Comparison of ENCODE assay signal across 14 mouse cellular contexts in genomic region chr13:97299877-97300873, GRCm38 (mm10). TPM values are rescaled to one million over a fixed set of nuclear protein-coding genes. Genes with fewer than 3 reads are reported as not detected.
DNase-seq lines count a peak whose midpoint lies in the region; ATAC-seq and TF ChIP-seq lines count a peak whose summit lies in the region.
"Had no signal": no experiment of that assay in that cellular context is flagged by ENCODE, and none has a peak within 500 bp of the region (broad histone marks: within the 10 kb centered on the region; RNA-seq: fewer than 3 reads in every experiment).

No protein-coding gene starts in this region.

- H3K36me3 ChIP-seq in limb, embryonic 14.5 days (ENCODE audit: control insufficient read depth, insufficient read depth, low read length): no peaks in the 10 kb centered on the region
- H3K36me3 ChIP-seq in limb, embryonic 10.5 days: no peaks in the 10 kb centered on the region
- no peaks in the 10 kb centered on the region for H3K36me3 ChIP-seq in kidney, postnatal 0 days (ENCODE audit: insufficient read depth, low read length)
- no peaks in the 10 kb centered on the region for H3K36me3 ChIP-seq in liver, embryonic 13.5 days
- no peaks in the 10 kb centered on the region for H3K36me3 ChIP-seq in stomach, embryonic 15.5 days
- H3K36me3 ChIP-seq in midbrain, postnatal 0 days (ENCODE audit: insufficient read depth, low read length): no peaks in the 10 kb centered on the region
- H3K36me3 ChIP-seq in midbrain, embryonic 11.5 days (ENCODE audit: control insufficient read depth, insufficient read depth, low read length): no peaks in the 10 kb centered on the region
- H3K36me3 ChIP-seq: limb, embryonic 12.5 days; midbrain, embryonic 12.5 days had no signal

- no peak for TF ChIP-seq CTCF in kidney, postnatal 0 days (IDR thresholded peaks at IDR 0.05; ENCODE audit: low read depth)
- TF ChIP-seq CTCF in midbrain, postnatal 0 days (IDR thresholded peaks at IDR 0.05): no peak

- 0 out of 2 replicates have a peak, but pooled peaks have one; percentile 44 for ATAC-seq in limb, embryonic 14.5 days (ENCODE audit: low FRiP score, low read depth)
- peak; percentile 87 for ATAC-seq in kidney, postnatal 0 days (replicated peaks; ENCODE audit: low FRiP score, low read depth)
- peak; percentile 76 for ATAC-seq in liver, embryonic 13.5 days (ENCODE audit: low read depth)
- peak; percentile 85 for ATAC-seq in stomach, embryonic 15.5 days (ENCODE audit: insufficient read depth, low FRiP score, low read depth)
- ATAC-seq in midbrain, postnatal 0 days (ENCODE audit: low FRiP score): no peak
- no peak for ATAC-seq in midbrain, embryonic 11.5 days (ENCODE audit: low FRiP score)
- ATAC-seq: forebrain, postnatal 0 days had no signal

- no peaks in the 10 kb centered on the region for H3K4me1 ChIP-seq in limb, embryonic 14.5 days (ENCODE audit: control insufficient read depth, insufficient read depth, low read length)
- peaks cover 7% of the 10 kb centered on the region for H3K4me1 ChIP-seq in limb, embryonic 10.5 days
- H3K4me1 ChIP-seq in kidney, postnatal 0 days (replicated peaks; ENCODE audit: insufficient read depth, low read length): no peaks in the 10 kb centered on the region
- H3K4me1 ChIP-seq in liver, embryonic 13.5 days (replicated peaks): peaks cover 5% of the 10 kb centered on the region
- H3K4me1 ChIP-seq in stomach, embryonic 15.5 days: peaks cover 9% of the 10 kb centered on the region; the same call in 1 of the 2 replicates
- no peaks in the 10 kb centered on the region for H3K4me1 ChIP-seq in midbrain, postnatal 0 days (ENCODE audit: insufficient read depth, low read length)
- peaks cover 4% of the 10 kb centered on the region for H3K4me1 ChIP-seq in midbrain, embryonic 11.5 days (ENCODE audit: control insufficient read depth, insufficient read depth, low read length)

- no peaks in the 10 kb centered on the region for H3K9me3 ChIP-seq in limb, embryonic 14.5 days (ENCODE audit: control insufficient read depth, low read length)
- no peaks in the 10 kb centered on the region for H3K9me3 ChIP-seq in limb, embryonic 10.5 days (replicated peaks)
- no peaks in the 10 kb centered on the region for H3K9me3 ChIP-seq in kidney, postnatal 0 days (replicated peaks; ENCODE audit: low read length)
- no peaks in the 10 kb centered on the region for H3K9me3 ChIP-seq in liver, embryonic 13.5 days (replicated peaks)
- H3K9me3 ChIP-seq in stomach, embryonic 15.5 days: no peaks in the 10 kb centered on the region
- no peaks in the 10 kb centered on the region for H3K9me3 ChIP-seq in midbrain, postnatal 0 days (ENCODE audit: low read length)
- H3K9me3 ChIP-seq in midbrain, embryonic 11.5 days (ENCODE audit: control insufficient read depth, low read length): no peaks in the 10 kb centered on the region
- H3K9me3 ChIP-seq: limb, embryonic 12.5 days; midbrain, embryonic 12.5 days had no signal

- no peak for TF ChIP-seq POLR2A in limb, embryonic 14.5 days (IDR thresholded peaks at IDR 0.05; ENCODE audit: borderline replicate concordance, extremely low read depth, insufficient read depth, insufficient read length)

- no peaks in the 10 kb centered on the region for H3K27me3 ChIP-seq in limb, embryonic 14.5 days (ENCODE audit: control insufficient read depth, insufficient read depth, low read length)
- no peaks in the 10 kb centered on the region for H3K27me3 ChIP-seq in limb, embryonic 10.5 days (ENCODE audit: low read depth, poor library complexity, severe bottlenecking)
- no peaks in the 10 kb centered on the region for H3K27me3 ChIP-seq in kidney, postnatal 0 days (ENCODE audit: insufficient read depth, low read length)
- H3K27me3 ChIP-seq in liver, embryonic 13.5 days: no peaks in the 10 kb centered on the region
- no peaks in the 10 kb centered on the region for H3K27me3 ChIP-seq in stomach, embryonic 15.5 days (replicated peaks)
- H3K27me3 ChIP-seq in midbrain, postnatal 0 days (ENCODE audit: insufficient read depth, low read length): no peaks in the 10 kb centered on the region
- H3K27me3 ChIP-seq in midbrain, embryonic 11.5 days (ENCODE audit: control insufficient read depth, insufficient read depth, low read length): no peaks in the 10 kb centered on the region
- H3K27me3 ChIP-seq: limb, embryonic 12.5 days had no signal

- H3K4me2 ChIP-seq in limb, embryonic 14.5 days (replicated peaks; ENCODE audit: low read depth, low read length, severe bottlenecking): no peak overlapping the region
- H3K4me2 ChIP-seq in kidney, postnatal 0 days (ENCODE audit: low read length): peak overlapping the region; percentile 4; the same call in 1 of the 2 replicates
- no peak overlapping the region for H3K4me2 ChIP-seq in liver, embryonic 13.5 days
- peak overlapping the region; percentile 26; the same call in 1 of the 2 replicates for H3K4me2 ChIP-seq in stomach, embryonic 15.5 days
- no peak overlapping the region for H3K4me2 ChIP-seq in midbrain, postnatal 0 days (ENCODE audit: low read depth, low read length, poor library complexity, severe bottlenecking)
- H3K4me2 ChIP-seq in midbrain, embryonic 11.5 days: no peak overlapping the region
- H3K4me2 ChIP-seq: limb, embryonic 12.5 days; midbrain, embryonic 12.5 days had no signal

- DNase-seq in limb, embryonic 14.5 days (ENCODE audit: low spot score): no peak
- no peak for DNase-seq in limb, embryonic 10.5 days (ENCODE audit: low spot score)
- peak; percentile 62 for DNase-seq in kidney, postnatal 0 days (ENCODE audit: low spot score)
- no peak for DNase-seq in liver, embryonic 13.5 days
- DNase-seq in midbrain, postnatal 0 days (ENCODE audit: low spot score): no peak
- no peak for DNase-seq in midbrain, embryonic 11.5 days (ENCODE audit: low spot score, missing footprints)
- no peak for DNase-seq in left cerebral cortex, postnatal 4 days
- DNase-seq: cerebellum, adult 11-12 months; forebrain, postnatal 0 days; gastrocnemius, postnatal 36 days; spleen, adult 18-20 months had no signal

- H3K9ac ChIP-seq in limb, embryonic 14.5 days (ENCODE audit: low read depth, low read length, severe bottlenecking): no peak overlapping the region
- no peak overlapping the region for H3K9ac ChIP-seq in kidney, postnatal 0 days (ENCODE audit: low read depth, low read length)
- no peak overlapping the region for H3K9ac ChIP-seq in liver, embryonic 13.5 days
- H3K9ac ChIP-seq in stomach, embryonic 15.5 days: no peak overlapping the region
- no peak overlapping the region for H3K9ac ChIP-seq in midbrain, postnatal 0 days (replicated peaks; ENCODE audit: low read length, poor library complexity, severe bottlenecking)
- no peak overlapping the region for H3K9ac ChIP-seq in midbrain, embryonic 11.5 days (ENCODE audit: low read length)
- H3K9ac ChIP-seq: forebrain, postnatal 0 days; limb, embryonic 12.5 days; midbrain, embryonic 12.5 days had no signal

- no peak overlapping the region for H3K27ac ChIP-seq in limb, embryonic 14.5 days (replicated peaks; ENCODE audit: low read depth, low read length)
- no peak overlapping the region for H3K27ac ChIP-seq in limb, embryonic 10.5 days
- H3K27ac ChIP-seq in kidney, postnatal 0 days: peak overlapping the region; percentile 75
- H3K27ac ChIP-seq in liver, embryonic 13.5 days: peak overlapping the region; percentile 71
- peak overlapping the region; percentile 64 for H3K27ac ChIP-seq in stomach, embryonic 15.5 days
- H3K27ac ChIP-seq in midbrain, postnatal 0 days (ENCODE audit: low read depth, low read length): no peak overlapping the region
- no peak overlapping the region for H3K27ac ChIP-seq in midbrain, embryonic 11.5 days (ENCODE audit: low read depth, low read length)
- H3K27ac ChIP-seq: limb, embryonic 12.5 days; midbrain, embryonic 12.5 days had no signal

- no peak overlapping the region for H3K4me3 ChIP-seq in limb, embryonic 14.5 days (replicated peaks; ENCODE audit: low read length)
- no peak overlapping the region for H3K4me3 ChIP-seq in limb, embryonic 10.5 days
- no peak overlapping the region for H3K4me3 ChIP-seq in kidney, postnatal 0 days (replicated peaks; ENCODE audit: low read depth, low read length)
- no peak overlapping the region for H3K4me3 ChIP-seq in liver, embryonic 13.5 days (replicated peaks)
- H3K4me3 ChIP-seq in stomach, embryonic 15.5 days (replicated peaks): no peak overlapping the region
- H3K4me3 ChIP-seq in midbrain, postnatal 0 days (ENCODE audit: low read depth, low read length): no peak overlapping the region
- no peak overlapping the region for H3K4me3 ChIP-seq in midbrain, embryonic 11.5 days (ENCODE audit: low read depth, low read length)
- H3K4me3 ChIP-seq: limb, embryonic 12.5 days; midbrain, embryonic 12.5 days had no signal

- intact Hi-C loops in left cerebral cortex, postnatal 4 days (cut with DNase I): no loop called here

- WGBS in limb, embryonic 14.5 days: 59% methylated on average over 12 of the region's 12 CpGs
- 89% methylated on average over 12 of the region's 12 CpGs for WGBS in limb, embryonic 10.5 days
- WGBS in kidney, postnatal 0 days: 54% methylated on average over 12 of the region's 12 CpGs
- WGBS in liver, embryonic 13.5 days (ENCODE audit: insufficient replicate concordance): 57% methylated on average over 12 of the region's 12 CpGs
- WGBS in stomach, embryonic 15.5 days: 64% methylated on average over 12 of the region's 12 CpGs
- WGBS in midbrain, postnatal 0 days: 89% methylated on average over 12 of the region's 12 CpGs
- 90% methylated on average over 12 of the region's 12 CpGs for WGBS in midbrain, embryonic 11.5 days

RNA-seq across cellular contexts. Expression of gene Enc1, which starts 59.3 kb away (rescaled TPM):
- 33.5 and 40.7 TPM in 2 replicates for polyA plus RNA-seq in limb, embryonic 14.5 days (2012; rRNA removed)
- polyA plus RNA-seq in limb, embryonic 14.5 days (2014; fragmentation: Nextera tagmentation; extraction: Ambion mirVana): 8.9 and 12.1 TPM in 2 replicates
- 2.5 and 4.3 TPM in 2 replicates for polyA plus RNA-seq in limb, embryonic 10.5 days (2016; fragmentation: Nextera tagmentation; extraction: Ambion mirVana)
- polyA plus RNA-seq in kidney, postnatal 0 days (2015; fragmentation: Nextera tagmentation; extraction: Ambion mirVana): 8.1 and 9.2 TPM in 2 replicates
- 0.75 and 0.81 TPM in 2 replicates for polyA plus RNA-seq in liver, embryonic 13.5 days (2015; fragmentation: Nextera tagmentation; extraction: Ambion mirVana)
- 7.2 and 7.9 TPM in 2 replicates for polyA plus RNA-seq in stomach, embryonic 15.5 days (2015; fragmentation: Nextera tagmentation; extraction: Ambion mirVana)
- 326 and 348 TPM in 2 replicates for total RNA-seq in midbrain, postnatal 0 days (2014; rRNA removed)
- 54.0 and 54.2 TPM in 2 replicates for polyA plus RNA-seq in midbrain, postnatal 0 days (2015; fragmentation: Nextera tagmentation; extraction: Ambion mirVana)
- 18.4 and 19.8 TPM in 2 replicates for polyA plus RNA-seq in midbrain, embryonic 11.5 days (2014; fragmentation: Nextera tagmentation; extraction: Ambion mirVana)
- total RNA-seq in left cerebral cortex, postnatal 4 days (2021): 100 to 1,000 TPM; 740 to 833 TPM

Comparison
In these comparisons a context has a peak if more than half of its experiments do, and no peak if none do; other contexts are left out.
1. ATAC-seq: peak in limb, embryonic 14.5 days (single experiment), kidney, postnatal 0 days (single experiment), liver, embryonic 13.5 days (single experiment) and stomach, embryonic 15.5 days (single experiment); none in midbrain, postnatal 0 days (single experiment) and midbrain, embryonic 11.5 days (single experiment).
2. H3K27ac ChIP-seq: peak in kidney, postnatal 0 days (single experiment), liver, embryonic 13.5 days (single experiment) and stomach, embryonic 15.5 days (single experiment); none in limb, embryonic 14.5 days (single experiment), limb, embryonic 10.5 days (single experiment), midbrain, postnatal 0 days (single experiment) and midbrain, embryonic 11.5 days (single experiment).
3. H3K4me2 ChIP-seq: peak in kidney, postnatal 0 days (single experiment) and stomach, embryonic 15.5 days (single experiment); none in limb, embryonic 14.5 days (single experiment), liver, embryonic 13.5 days (single experiment), midbrain, postnatal 0 days (single experiment) and midbrain, embryonic 11.5 days (single experiment).